Mouse (Mus musculus) stomach, embryonic 16.5 days (tissue): ENCODE measurements around the gene Cabin1. TPM values are rescaled to one million over a fixed set of nuclear protein-coding genes. Genes with fewer than 3 reads are reported as not detected.

ENCODE experiments used
- ATAC-seq: fragments of 200-750 bp; cut with Nextera tagmentation; 2 replicates; pipeline ENCODE4 v1.8.0; 2017; ENCODE audit warnings: moderate number of reproducible peaks, moderate TSS enrichment; ENCODE audit not compliant: insufficient read depth, low FRiP score
- H3K27ac ChIP-seq: fragments of 300-500 bp; sonication (generic); 2 replicates; pipeline ENCODE4 v1.5.1; 2014; ENCODE audit warnings: low read length
- H3K27me3 ChIP-seq: fragments of 300-500 bp; sonication (generic); 2 replicates; pipeline ENCODE4 v1.6.1; 2014; ENCODE audit warnings: low read length, control low read depth, mixed read lengths; ENCODE audit not compliant: control insufficient read depth, insufficient read depth
- H3K36me3 ChIP-seq: fragments of 300-500 bp; sonication (generic); 2 replicates; pipeline ENCODE4 v1.6.1; 2014; ENCODE audit warnings: low read length; ENCODE audit not compliant: control insufficient read depth, insufficient read depth
- H3K4me1 ChIP-seq: fragments of 300-500 bp; sonication (generic); 2 replicates; pipeline ENCODE4 v1.6.1; 2014; ENCODE audit warnings: low read length, control low read depth, mixed read lengths; ENCODE audit not compliant: control insufficient read depth, insufficient read depth
- H3K4me2 ChIP-seq: fragments of 300-500 bp; sonication (generic); 2 replicates; pipeline ENCODE4 v1.6.1; 2014; ENCODE audit warnings: low read depth, low read length, mixed read lengths
- H3K4me3 ChIP-seq: fragments of 300-500 bp; sonication (generic); replicated peaks from 2 replicates; pipeline ENCODE4 v1.5.1; 2014; ENCODE audit warnings: mild to moderate bottlenecking, low read length
- H3K9ac ChIP-seq: fragments of 300-500 bp; sonication (generic); 2 replicates; pipeline ENCODE4 v1.6.1; 2014; ENCODE audit warnings: low read length
- H3K9me3 ChIP-seq: fragments of 300-500 bp; sonication (generic); replicated peaks from 2 replicates; pipeline ENCODE4 v1.6.1; 2016; ENCODE audit warnings: low read length, control low read depth; ENCODE audit not compliant: control insufficient read depth
- WGBS: fragments of 180-500 bp; shearing (Covaris S2); extraction: QIAGEN DNeasy Blood & Tissue Kit; methylation state at CpG from one replicate; pipeline ENCODE4 v1.1.7; 2014; 5-methylcytosine and 5-hydroxymethylcytosine counted together
- polyA plus RNA-seq: library from polyadenylated mRNA; unstranded; fragments of >200 nt; fragmentation: Nextera tagmentation; extraction: Ambion mirVana; gene quantifications from 2 replicates; pipeline ENCODE4 v1.2.1, GENCODE M21; 2015

Cabin1 gene
- polyA plus RNA-seq, 1 experiment from 2014 or later: 34.0 TPM

GRCm38 (mm10) chr10:75633048-75633447, 131.1 kb downstream of the Cabin1 start:
- Histone ChIP-seq H3K4me2 (no peak overlapping the region), H3K4me1 (0 out of 2 replicates have a peak, but pooled peaks cover 6% of the 10 kb centered on the region), H3K36me3 (no peaks in the 10 kb centered on the region), H3K27ac (no peak overlapping the region; the same call in 1 of the 2 replicates), H3K9me3 (no peaks in the 10 kb centered on the region), H3K27me3 (no peaks in the 10 kb centered on the region), H3K9ac (no peak overlapping the region), H3K4me3 (no peak overlapping the region)
- peak; percentile 34; the same call in 1 of the 2 replicates for ATAC-seq
- WGBS: 58% methylated on average over 5 of the region's 5 CpGs

- Histone ChIP-seq H3K4me3 (no peak overlapping the region), H3K27me3 (no peaks in the 10 kb centered on the region), H3K36me3 (no peaks in the 10 kb centered on the region), H3K4me1 (0 out of 2 replicates have a peak, but pooled peaks cover 6% of the 10 kb centered on the region), H3K27ac (peak overlapping the region; percentile 9; the same call in 1 of the 2 replicates), H3K9ac (no peak overlapping the region), H3K9me3 (no peaks in the 10 kb centered on the region), H3K4me2 (no peak overlapping the region)
- WGBS: 44% methylated on average over 5 of the region's 5 CpGs
- peak; percentile 85 for ATAC-seq
These were observed 131.5 kb downstream of the Cabin1 start for GRCm38 (mm10) chr10:75632633-75633032.

GRCm38 (mm10) chr10:75627490-75627889, 136.7 kb downstream of the Cabin1 start:
- Histone ChIP-seq H3K9me3 (no peaks in the 10 kb centered on the region), H3K27ac (no peak overlapping the region), H3K9ac (no peak overlapping the region), H3K4me1 (0 out of 2 replicates have a peak, but pooled peaks cover 2% of the 10 kb centered on the region), H3K27me3 (no peaks in the 10 kb centered on the region), H3K4me2 (no peak overlapping the region), H3K4me3 (no peak overlapping the region), H3K36me3 (no peaks in the 10 kb centered on the region)
- ATAC-seq: no peak
- WGBS: 52% methylated on average over 3 of the region's 3 CpGs

- Histone ChIP-seq H3K4me3 (no peak overlapping the region), H3K27me3 (no peaks in the 10 kb centered on the region), H3K4me2 (no peak overlapping the region), H3K9ac (no peak overlapping the region), H3K4me1 (0 out of 2 replicates have a peak, but pooled peaks cover 2% of the 10 kb centered on the region), H3K36me3 (no peaks in the 10 kb centered on the region), H3K9me3 (no peaks in the 10 kb centered on the region), H3K27ac (no peak overlapping the region)
- WGBS: 48% methylated on average over 3 of the region's 3 CpGs
- ATAC-seq: no peak
These were observed 137.2 kb downstream of the Cabin1 start for GRCm38 (mm10) chr10:75626991-75627390.

- no peak overlapping the region for H3K4me2 ChIP-seq
- 0 out of 2 replicates have a peak, but pooled peaks cover 2% of the 10 kb centered on the region for H3K4me1 ChIP-seq
- H3K27me3 ChIP-seq: no peaks in the 10 kb centered on the region
- H3K27ac ChIP-seq: no peak overlapping the region
- H3K36me3 ChIP-seq: no peaks in the 10 kb centered on the region
- 32% methylated on average over 6 of the region's 6 CpGs for WGBS
- ATAC-seq: no peak
- no peaks in the 10 kb centered on the region for H3K9me3 ChIP-seq
- H3K9ac ChIP-seq: no peak overlapping the region
- no peak overlapping the region for H3K4me3 ChIP-seq
These were observed 138.2 kb downstream of the Cabin1 start for GRCm38 (mm10) chr10:75625920-75626319.

- WGBS: 54% methylated on average over 3 of the region's 3 CpGs
- Histone ChIP-seq H3K36me3 (no peaks in the 10 kb centered on the region), H3K27me3 (no peaks in the 10 kb centered on the region), H3K4me2 (no peak overlapping the region), H3K4me3 (no peak overlapping the region), H3K27ac (no peak overlapping the region), H3K9ac (no peak overlapping the region), H3K9me3 (no peaks in the 10 kb centered on the region), H3K4me1 (0 out of 2 replicates have a peak, but pooled peaks cover 2% of the 10 kb centered on the region)
- no peak for ATAC-seq
These were observed 143.3 kb downstream of the Cabin1 start for GRCm38 (mm10) chr10:75620818-75621217.

GRCm38 (mm10) chr10:75616044-75616443, 148.1 kb downstream of the Cabin1 start:
- H3K4me3 ChIP-seq: no peak overlapping the region
- WGBS: 84% methylated on average over 4 of the region's 4 CpGs
- H3K36me3 ChIP-seq: no peaks in the 10 kb centered on the region
- no peak overlapping the region for H3K9ac ChIP-seq
- no peaks in the 10 kb centered on the region for H3K4me1 ChIP-seq
- no peak for ATAC-seq
- no peak overlapping the region for H3K4me2 ChIP-seq
- no peaks in the 10 kb centered on the region for H3K9me3 ChIP-seq
- no peaks in the 10 kb centered on the region for H3K27me3 ChIP-seq
- no peak overlapping the region for H3K27ac ChIP-seq

- WGBS: 37% methylated on average over 7 of the region's 7 CpGs
- ATAC-seq: no peak
- no peak overlapping the region for H3K4me3 ChIP-seq
These were observed 153.7 kb downstream of the Cabin1 start for GRCm38 (mm10) chr10:75610486-75610885.

GRCm38 (mm10) chr10:75608975-75609374, 155.2 kb downstream of the Cabin1 start:
- no peak for ATAC-seq
- Histone ChIP-seq H3K4me3 (no peak overlapping the region), H3K36me3 (no peaks in the 10 kb centered on the region), H3K9ac (no peak overlapping the region), H3K27me3 (no peaks in the 10 kb centered on the region), H3K4me2 (no peak overlapping the region), H3K27ac (no peak overlapping the region), H3K4me1 (0 out of 2 replicates have a peak, but pooled peaks cover 5% of the 10 kb centered on the region), H3K9me3 (no peaks in the 10 kb centered on the region)
- 90% methylated on average over 11 of the region's 11 CpGs for WGBS

More at GRCm38 (mm10) chr10:75610486-75610885, 153.7 kb downstream of the Cabin1 start:
- Histone ChIP-seq H3K27me3 (no peaks in the 10 kb centered on the region), H3K9me3 (no peaks in the 10 kb centered on the region), H3K4me2 (no peak overlapping the region), H3K27ac (no peak overlapping the region), H3K36me3 (no peaks in the 10 kb centered on the region), H3K4me1 (0 out of 2 replicates have a peak, but pooled peaks cover 5% of the 10 kb centered on the region), H3K9ac (no peak overlapping the region)
